Mouse (Mus musculus): Measurements from ENCODE around the gene Erf.

- peak; percentile 38; the same call in 1 of the 2 replicates for TF ChIP-seq POLR2A (IDR thresholded peaks at IDR 0.05; ENCODE audit: insufficient read depth, low read depth, low read length)
- no peak for TF ChIP-seq CTCF (IDR thresholded peaks at IDR 0.05; ENCODE audit: insufficient read depth, low read depth, low read length)
Observed at GRCm38 (mm10) chr7:25278341-25279075, 27.9 kb upstream of the Erf start.

Data from olfactory bulb, adult 2 months (tissue).